29 mouse cellular contexts compared by ENCODE assay signal in genomic region chr3:108588446-108588845, GRCm38 (mm10). TPM values are rescaled to one million over a fixed set of nuclear protein-coding genes. Genes with fewer than 3 reads are reported as not detected.
DNase-seq lines count a peak whose midpoint lies in the region; ATAC-seq lines count a peak whose summit lies in the region.
"Had no signal": no experiment of that assay in that cellular context is flagged by ENCODE, and none has a peak within 500 bp of the region (broad histone marks: within the 10 kb centered on the region; RNA-seq: fewer than 3 reads in every experiment).

No protein-coding gene starts in this region.

- H3K4me3 ChIP-seq in forebrain, embryonic 14.5 days (ENCODE audit: low read depth, low read length) = no peak overlapping the region
- no peak overlapping the region for H3K4me3 ChIP-seq in forebrain, embryonic 15.5 days
- H3K4me3 ChIP-seq: forebrain, embryonic 10.5 days; heart, adult 2 months; heart, embryonic 13.5 days; layer of hippocampus, adult 2 months; limb, embryonic 12.5 days; midbrain, embryonic 10.5 days; myocyte had no signal

- DNase-seq in forebrain, embryonic 14.5 days (ENCODE audit: low spot score) = peak; percentile 41
- DNase-seq in left cerebral cortex, postnatal 4 days = peak; percentile 43
- no peak for DNase-seq in left cerebral cortex, postnatal 36 days (ENCODE audit: low spot score in 2 of 2)
- DNase-seq in ES-CJ7 (ENCODE audit: low read depth, low spot score) (peak; percentile 80), ZHBTc4 (ENCODE audit: low read depth, low spot score) (peak; percentile 65)
- no peak for DNase-seq in testis, postnatal 14 days (ENCODE audit: low spot score)
- DNase-seq: adrenal gland, postnatal 25 days; cerebellum, adult 9-10 months; gastrocnemius, postnatal 25 days; heart, adult 2 months; kidney, postnatal 25 days; liver, postnatal 0 days; right cerebral cortex, postnatal 14 days had no signal

- 25% methylated on average over 2 of the region's 2 CpGs for WGBS in forebrain, embryonic 14.5 days
- 34% methylated on average over 2 of the region's 2 CpGs for WGBS in forebrain, embryonic 15.5 days

- intact Hi-C loops in left cerebral cortex, postnatal 4 days (cut with DNase I) = no loop called here
- intact Hi-C loops in left cerebral cortex, postnatal 36 days (cut with DNase I) = no loop called here

- no peak overlapping the region for H3K27ac ChIP-seq in forebrain, embryonic 14.5 days (ENCODE audit: low read depth, low read length)
- no peak overlapping the region for H3K27ac ChIP-seq in forebrain, embryonic 15.5 days (replicated peaks)
- H3K27ac ChIP-seq: forebrain, embryonic 10.5 days; heart, adult 2 months; heart, embryonic 13.5 days; layer of hippocampus, adult 2 months; limb, embryonic 12.5 days; midbrain, embryonic 10.5 days; stomach, postnatal 0 days had no signal

- no peaks in the 10 kb centered on the region for H3K36me3 ChIP-seq in forebrain, embryonic 14.5 days (ENCODE audit: control insufficient read depth, insufficient read depth, low read length)
- no peaks in the 10 kb centered on the region for H3K36me3 ChIP-seq in forebrain, embryonic 15.5 days
- H3K36me3 ChIP-seq: heart, embryonic 13.5 days had no signal

- peaks cover 4% of the 10 kb centered on the region for H3K4me1 ChIP-seq in forebrain, embryonic 14.5 days (ENCODE audit: control insufficient read depth, insufficient read depth, low read length)
- peaks cover 14% of the 10 kb centered on the region for H3K4me1 ChIP-seq in forebrain, embryonic 15.5 days

- H3K9me3 ChIP-seq in forebrain, embryonic 14.5 days (replicated peaks; ENCODE audit: control insufficient read depth, low read length) = no peaks in the 10 kb centered on the region
- no peaks in the 10 kb centered on the region for H3K9me3 ChIP-seq in forebrain, embryonic 15.5 days
- H3K9me3 ChIP-seq: forebrain, embryonic 10.5 days; heart, embryonic 13.5 days; limb, embryonic 12.5 days; midbrain, embryonic 10.5 days had no signal

- H3K27me3 ChIP-seq in forebrain, embryonic 14.5 days (replicated peaks; ENCODE audit: control insufficient read depth, insufficient read depth, low read length) = no peaks in the 10 kb centered on the region
- no peaks in the 10 kb centered on the region for H3K27me3 ChIP-seq in forebrain, embryonic 15.5 days
- H3K27me3 ChIP-seq: heart, embryonic 13.5 days; limb, embryonic 12.5 days had no signal

- ATAC-seq in forebrain, embryonic 14.5 days = no peak
- ATAC-seq in forebrain, embryonic 15.5 days (replicated peaks) = no peak
- ATAC-seq: CD4-positive, CD25-positive, alpha-beta regulatory T cell, adult 4 months; intestine, postnatal 0 days; liver, postnatal 0 days; lung, postnatal 0 days had no signal

- no peak overlapping the region for H3K9ac ChIP-seq in forebrain, embryonic 14.5 days (ENCODE audit: low read length)
- no peak overlapping the region for H3K9ac ChIP-seq in forebrain, embryonic 15.5 days (replicated peaks)
- H3K9ac ChIP-seq: heart, embryonic 13.5 days; limb, embryonic 12.5 days; liver, postnatal 0 days had no signal

- no peak overlapping the region for H3K4me2 ChIP-seq in forebrain, embryonic 14.5 days (ENCODE audit: low read length)
- no peak overlapping the region for H3K4me2 ChIP-seq in forebrain, embryonic 15.5 days (replicated peaks)
- H3K4me2 ChIP-seq: heart, embryonic 13.5 days; limb, embryonic 12.5 days; liver, embryonic 11.5 days had no signal

RNA-seq across cellular contexts. Expression of gene Wdr47, which starts 2.6 kb away (rescaled TPM):
- 87.8 and 112 TPM in 2 replicates for polyA plus RNA-seq in forebrain, embryonic 14.5 days (2014; fragmentation: Nextera tagmentation; extraction: Ambion mirVana)
- 114 and 115 TPM in 2 replicates for polyA plus RNA-seq in forebrain, embryonic 15.5 days (2015; fragmentation: Nextera tagmentation; extraction: Ambion mirVana)
- 100 to 1,000 TPM; 184 to 186 TPM for total RNA-seq in left cerebral cortex, postnatal 4 days (2021)
- 100 to 1,000 TPM; 126 TPM for total RNA-seq in left cerebral cortex, postnatal 36 days (2021)

RNA-seq across cellular contexts. Expression of gene Taf13, which starts 16.9 kb away (rescaled TPM):
- 51.8 and 54.1 TPM in 2 replicates for polyA plus RNA-seq in forebrain, embryonic 14.5 days (2014; fragmentation: Nextera tagmentation; extraction: Ambion mirVana)
- polyA plus RNA-seq in forebrain, embryonic 15.5 days (2015; fragmentation: Nextera tagmentation; extraction: Ambion mirVana) = 46.9 and 54.4 TPM in 2 replicates
- total RNA-seq in left cerebral cortex, postnatal 4 days (2021) = 10 to 100 TPM; 22.3 to 26.3 TPM
- total RNA-seq in left cerebral cortex, postnatal 36 days (2021) = 10 to 100 TPM; 24.3 to 27.1 TPM

RNA-seq across cellular contexts. Expression of gene Tmem167b, which starts 26.2 kb away (rescaled TPM):
- polyA plus RNA-seq in forebrain, embryonic 14.5 days (2014; fragmentation: Nextera tagmentation; extraction: Ambion mirVana) = 56.3 and 62.0 TPM in 2 replicates
- 64.7 and 68.7 TPM in 2 replicates for polyA plus RNA-seq in forebrain, embryonic 15.5 days (2015; fragmentation: Nextera tagmentation; extraction: Ambion mirVana)
- total RNA-seq in left cerebral cortex, postnatal 4 days (2021) = 10 to 100 TPM; 45.4 to 46.1 TPM
- total RNA-seq in left cerebral cortex, postnatal 36 days (2021) = 10 to 100 TPM; 43.2 to 44.7 TPM

RNA-seq across cellular contexts. Expression of gene 5330417C22Rik, which starts 52.1 kb away (rescaled TPM):
- 8.7 and 12.2 TPM in 2 replicates for polyA plus RNA-seq in forebrain, embryonic 14.5 days (2014; fragmentation: Nextera tagmentation; extraction: Ambion mirVana)
- polyA plus RNA-seq in forebrain, embryonic 15.5 days (2015; fragmentation: Nextera tagmentation; extraction: Ambion mirVana) = 9.4 and 12.9 TPM in 2 replicates
- total RNA-seq in left cerebral cortex, postnatal 4 days (2021) = 10 to 100 TPM; 17.6 to 20.1 TPM
- 10 to 100 TPM; 34.2 to 37.8 TPM for total RNA-seq in left cerebral cortex, postnatal 36 days (2021)
- total RNA-seq: gastrocnemius, postnatal 25 days; neutrophil, adult 5-6 weeks had no signal

RNA-seq across cellular contexts. Expression of gene 1700013F07Rik, which starts 54.5 kb away (rescaled TPM):
- 1.3 and 2.0 TPM in 2 replicates for polyA plus RNA-seq in forebrain, embryonic 14.5 days (2014; fragmentation: Nextera tagmentation; extraction: Ambion mirVana)
- polyA plus RNA-seq in forebrain, embryonic 15.5 days (2015; fragmentation: Nextera tagmentation; extraction: Ambion mirVana) = 1.8 and 2.4 TPM in 2 replicates
- total RNA-seq in left cerebral cortex, postnatal 4 days (2021) = 1 to 10 TPM; 2.4 to 2.7 TPM
- 1 to 10 TPM; 1.9 to 2.7 TPM for total RNA-seq in left cerebral cortex, postnatal 36 days (2021)
- total RNA-seq: adrenal gland, postnatal 25 days; gastrocnemius, postnatal 25 days; heart, adult 2 months; heart, postnatal 25 days; neutrophil, adult 5-6 weeks had no signal
- polyA plus RNA-seq: embryonic facial prominence, embryonic 11.5 days; heart, embryonic 13.5 days; intestine, postnatal 0 days; kidney, embryonic 14.5 days; limb, embryonic 12.5 days; liver, embryonic 11.5 days; liver, postnatal 0 days had no signal

Comparison
In these comparisons a context has a peak if more than half of its experiments do, and no peak if none do; other contexts are left out.
1. DNase-seq: peak in forebrain, embryonic 14.5 days (single experiment), left cerebral cortex, postnatal 4 days (single experiment), ES-CJ7 (single experiment) and ZHBTc4 (single experiment); none in left cerebral cortex, postnatal 36 days (0 of 2) and testis, postnatal 14 days (single experiment).